Mouse (Mus musculus): ENCODE results near the gene Kiss1. TPM values are rescaled to one million over a fixed set of nuclear protein-coding genes. Genes with fewer than 3 reads are reported as not detected.

Gene Kiss1
- polyA plus RNA-seq, 1 experiment from 2014 or later, result not detected

GRCm38 (mm10) chr1:133362103-133362502 is 40.4 kb downstream of the Kiss1 start:
- Histone ChIP-seq H3K4me2 (ENCODE audit: low read depth, low read length) (no peak overlapping the region), H3K36me3 (ENCODE audit: control insufficient read depth, insufficient read depth, low read length) (no peaks in the 10 kb centered on the region), H3K4me3 (replicated peaks; ENCODE audit: low read length) (no peak overlapping the region), H3K4me1 (ENCODE audit: control insufficient read depth, insufficient read depth, low read length) (peaks cover 10% of the 10 kb centered on the region), H3K27ac (ENCODE audit: low read length) (no peak overlapping the region), H3K9me3 (replicated peaks; ENCODE audit: control insufficient read depth, low read length) (no peaks in the 10 kb centered on the region), H3K9ac (ENCODE audit: low read length) (no peak overlapping the region), H3K27me3 (ENCODE audit: control insufficient read depth, insufficient read depth, low read length) (peaks cover 7% of the 10 kb centered on the region; the same call in 1 of the 2 replicates)
- WGBS, result 86% methylated on average over 5 of the region's 5 CpGs
- ATAC-seq (ENCODE audit: insufficient read depth, low FRiP score), result no peak

GRCm38 (mm10) chr1:133363276-133364021 is 41.8 kb downstream of the Kiss1 start, which contains the start of gene Etnk2:
Gene Etnk2 (plus strand): TSS chr1:133363572.
- H3K27ac ChIP-seq (ENCODE audit: low read length), result no peak within 1 kb of the TSS
- H3K9me3 ChIP-seq (replicated peaks; ENCODE audit: control insufficient read depth, low read length), result no peaks in the 10 kb centered on the region

GRCm38 (mm10) chr1:133364022-133364630 is 42.5 kb downstream of the Kiss1 start:
- Histone ChIP-seq H3K27ac (ENCODE audit: low read length) (no peak overlapping the region), H3K4me2 (ENCODE audit: low read depth, low read length) (peak overlapping the region; percentile 98), H3K27me3 (ENCODE audit: control insufficient read depth, insufficient read depth, low read length) (peaks cover 7% of the 10 kb centered on the region; the same call in 1 of the 2 replicates), H3K36me3 (ENCODE audit: control insufficient read depth, insufficient read depth, low read length) (no peaks in the 10 kb centered on the region), H3K4me1 (ENCODE audit: control insufficient read depth, insufficient read depth, low read length) (peaks cover 22% of the 10 kb centered on the region), H3K4me3 (replicated peaks; ENCODE audit: low read length) (peak overlapping the region; percentile 60), H3K9me3 (replicated peaks; ENCODE audit: control insufficient read depth, low read length) (no peaks in the 10 kb centered on the region), H3K9ac (ENCODE audit: low read length) (peak overlapping the region; percentile 75)
- no peak for ATAC-seq (ENCODE audit: insufficient read depth, low FRiP score)
- 5% methylated on average over 27 of the region's 27 CpGs for WGBS

More at GRCm38 (mm10) chr1:133363276-133364021, 41.8 kb downstream of the Kiss1 start, which contains the start of gene Etnk2:
- Histone ChIP-seq H3K9ac (ENCODE audit: low read length) (peak within 1 kb of the TSS; percentile 75), H3K4me2 (ENCODE audit: low read depth, low read length) (peak within 1 kb of the TSS; percentile 98), H3K36me3 (ENCODE audit: control insufficient read depth, insufficient read depth, low read length) (no peaks in the 10 kb centered on the region), H3K4me3 (replicated peaks; ENCODE audit: low read length) (peak within 1 kb of the TSS; percentile 60), H3K4me1 (ENCODE audit: control insufficient read depth, insufficient read depth, low read length) (peaks cover 22% of the 10 kb centered on the region), H3K27me3 (ENCODE audit: control insufficient read depth, insufficient read depth, low read length) (peaks cover 7% of the 10 kb centered on the region; the same call in 1 of the 2 replicates)
- ATAC-seq (ENCODE audit: insufficient read depth, low FRiP score), result peak; percentile 77
- WGBS, result under 1% methylated on average over 52 of the region's 52 CpGs

- H3K4me2 ChIP-seq (ENCODE audit: low read depth, low read length), result no peak overlapping the region
- 49% methylated on average over 2 of the region's 2 CpGs for WGBS
- no peak overlapping the region for H3K4me3 ChIP-seq (replicated peaks; ENCODE audit: low read length)
- peaks cover 22% of the 10 kb centered on the region for H3K4me1 ChIP-seq (ENCODE audit: control insufficient read depth, insufficient read depth, low read length)
- peaks cover 7% of the 10 kb centered on the region; the same call in 1 of the 2 replicates for H3K27me3 ChIP-seq (ENCODE audit: control insufficient read depth, insufficient read depth, low read length)
- H3K27ac ChIP-seq (ENCODE audit: low read length), result no peak overlapping the region
- H3K9ac ChIP-seq (ENCODE audit: low read length), result no peak overlapping the region
- no peak for ATAC-seq (ENCODE audit: insufficient read depth, low FRiP score)
- no peaks in the 10 kb centered on the region for H3K36me3 ChIP-seq (ENCODE audit: control insufficient read depth, insufficient read depth, low read length)
- H3K9me3 ChIP-seq (replicated peaks; ENCODE audit: control insufficient read depth, low read length), result no peaks in the 10 kb centered on the region
Measured at GRCm38 (mm10) chr1:133364890-133365289, 43.2 kb downstream of the Kiss1 start.

GRCm38 (mm10) chr1:133366951-133367605 is 45.4 kb downstream of the Kiss1 start:
- no peak for ATAC-seq (ENCODE audit: insufficient read depth, low FRiP score)
- H3K4me3 ChIP-seq (replicated peaks; ENCODE audit: low read length), result no peak overlapping the region
- no peaks in the 10 kb centered on the region for H3K36me3 ChIP-seq (ENCODE audit: control insufficient read depth, insufficient read depth, low read length)
- no peaks in the 10 kb centered on the region for H3K9me3 ChIP-seq (replicated peaks; ENCODE audit: control insufficient read depth, low read length)
- WGBS, result 28% methylated on average over 10 of the region's 10 CpGs
- H3K4me1 ChIP-seq (ENCODE audit: control insufficient read depth, insufficient read depth, low read length), result peaks cover 22% of the 10 kb centered on the region
- no peak overlapping the region for H3K4me2 ChIP-seq (ENCODE audit: low read depth, low read length)
- 0 out of 2 replicates have a peak overlapping the region, but pooled peaks have one; percentile 3 for H3K9ac ChIP-seq (ENCODE audit: low read length)
- H3K27me3 ChIP-seq (ENCODE audit: control insufficient read depth, insufficient read depth, low read length), result peaks cover 7% of the 10 kb centered on the region; the same call in 1 of the 2 replicates
- H3K27ac ChIP-seq (ENCODE audit: low read length), result 0 out of 2 replicates have a peak overlapping the region, but pooled peaks have one; percentile 11

GRCm38 (mm10) chr1:133367606-133368488 is 46.2 kb downstream of the Kiss1 start:
- Histone ChIP-seq H3K27ac (ENCODE audit: low read length) (peak overlapping the region; percentile 11; the same call in 1 of the 2 replicates), H3K4me2 (ENCODE audit: low read depth, low read length) (no peak overlapping the region), H3K9me3 (replicated peaks; ENCODE audit: control insufficient read depth, low read length) (no peaks in the 10 kb centered on the region), H3K36me3 (ENCODE audit: control insufficient read depth, insufficient read depth, low read length) (no peaks in the 10 kb centered on the region), H3K9ac (ENCODE audit: low read length) (peak overlapping the region; percentile 20; the same call in 1 of the 2 replicates), H3K27me3 (ENCODE audit: control insufficient read depth, insufficient read depth, low read length) (peaks cover 7% of the 10 kb centered on the region; the same call in 1 of the 2 replicates), H3K4me1 (ENCODE audit: control insufficient read depth, insufficient read depth, low read length) (peaks cover 22% of the 10 kb centered on the region), H3K4me3 (replicated peaks; ENCODE audit: low read length) (no peak overlapping the region)
- 18% methylated on average over 11 of the region's 11 CpGs for WGBS
- ATAC-seq (ENCODE audit: insufficient read depth, low FRiP score), result no peak

- ATAC-seq (ENCODE audit: insufficient read depth, low FRiP score), result no peak
- H3K27ac ChIP-seq (ENCODE audit: low read length), result peak overlapping the region; percentile 16; the same call in 1 of the 2 replicates
- H3K4me3 ChIP-seq (replicated peaks; ENCODE audit: low read length), result no peak overlapping the region
- H3K4me2 ChIP-seq (ENCODE audit: low read depth, low read length), result no peak overlapping the region
- peaks cover 7% of the 10 kb centered on the region; the same call in 1 of the 2 replicates for H3K27me3 ChIP-seq (ENCODE audit: control insufficient read depth, insufficient read depth, low read length)
- H3K4me1 ChIP-seq (ENCODE audit: control insufficient read depth, insufficient read depth, low read length), result peaks cover 22% of the 10 kb centered on the region
- no peak overlapping the region for H3K9ac ChIP-seq (ENCODE audit: low read length)
- H3K9me3 ChIP-seq (replicated peaks; ENCODE audit: control insufficient read depth, low read length), result no peaks in the 10 kb centered on the region
- H3K36me3 ChIP-seq (ENCODE audit: control insufficient read depth, insufficient read depth, low read length), result no peaks in the 10 kb centered on the region
- WGBS, result 65% methylated on average over 10 of the region's 10 CpGs
Measured at GRCm38 (mm10) chr1:133368644-133369043, 47.0 kb downstream of the Kiss1 start.

- H3K4me2 ChIP-seq (ENCODE audit: low read depth, low read length), result no peak overlapping the region
- no peak; the same call in 1 of the 2 replicates for ATAC-seq (ENCODE audit: insufficient read depth, low FRiP score)
- 49% methylated on average over 4 of the region's 4 CpGs for WGBS
- H3K4me1 ChIP-seq (ENCODE audit: control insufficient read depth, insufficient read depth, low read length), result peaks cover 17% of the 10 kb centered on the region
- no peaks in the 10 kb centered on the region for H3K36me3 ChIP-seq (ENCODE audit: control insufficient read depth, insufficient read depth, low read length)
- H3K9ac ChIP-seq (ENCODE audit: low read length), result no peak overlapping the region
- H3K27me3 ChIP-seq (ENCODE audit: control insufficient read depth, insufficient read depth, low read length), result no peaks in the 10 kb centered on the region
- H3K9me3 ChIP-seq (replicated peaks; ENCODE audit: control insufficient read depth, low read length), result no peaks in the 10 kb centered on the region
- H3K27ac ChIP-seq (ENCODE audit: low read length), result peak overlapping the region; percentile 68; the same call in 1 of the 2 replicates
- no peak overlapping the region for H3K4me3 ChIP-seq (replicated peaks; ENCODE audit: low read length)
Measured at GRCm38 (mm10) chr1:133370352-133370751, 48.7 kb downstream of the Kiss1 start.

Data from stomach, embryonic 16.5 days (tissue).